ENCODE assay signal across 8 mouse cellular contexts in genomic region chr9:13826391-13826805, GRCm38 (mm10). TPM values are rescaled to one million over a fixed set of nuclear protein-coding genes. Genes with fewer than 3 reads are reported as not detected.
DNase-seq lines count a peak whose midpoint lies in the region; ATAC-seq lines count a peak whose summit lies in the region.

No protein-coding gene starts in this region.

- peak overlapping the region; percentile 61 for H3K4me3 ChIP-seq in embryonic facial prominence, embryonic 11.5 days (ENCODE audit: low read depth, low read length)
- peak overlapping the region; percentile 55 for H3K4me3 ChIP-seq in hindbrain, embryonic 16.5 days (ENCODE audit: low read length)
- H3K4me3 ChIP-seq in midbrain, embryonic 15.5 days: peak overlapping the region; percentile 79

- H3K27me3 ChIP-seq in embryonic facial prominence, embryonic 11.5 days (ENCODE audit: control insufficient read depth, insufficient read depth, low read length): no peaks in the 10 kb centered on the region
- H3K27me3 ChIP-seq in hindbrain, embryonic 16.5 days (replicated peaks; ENCODE audit: control insufficient read depth, insufficient read depth, low read length): no peaks in the 10 kb centered on the region
- no peaks in the 10 kb centered on the region for H3K27me3 ChIP-seq in midbrain, embryonic 15.5 days (replicated peaks)

- H3K4me1 ChIP-seq in embryonic facial prominence, embryonic 11.5 days (ENCODE audit: control insufficient read depth, insufficient read depth, low read length): peaks cover 2% of the 10 kb centered on the region; the same call in 1 of the 2 replicates
- H3K4me1 ChIP-seq in hindbrain, embryonic 16.5 days (ENCODE audit: control insufficient read depth, insufficient read depth, low read depth, low read length): peaks cover 19% of the 10 kb centered on the region
- H3K4me1 ChIP-seq in midbrain, embryonic 15.5 days: peaks cover 33% of the 10 kb centered on the region

- peak overlapping the region; percentile 42 for H3K4me2 ChIP-seq in embryonic facial prominence, embryonic 11.5 days (ENCODE audit: low read depth, low read length)
- peak overlapping the region; percentile 78 for H3K4me2 ChIP-seq in hindbrain, embryonic 16.5 days (ENCODE audit: low read length)
- H3K4me2 ChIP-seq in midbrain, embryonic 15.5 days: peak overlapping the region; percentile 73

- H3K36me3 ChIP-seq in embryonic facial prominence, embryonic 11.5 days (replicated peaks; ENCODE audit: control insufficient read depth, insufficient read depth, low read depth, low read length): peaks cover 3% of the 10 kb centered on the region
- H3K36me3 ChIP-seq in hindbrain, embryonic 16.5 days (ENCODE audit: control insufficient read depth, insufficient read depth, low read length): peaks cover 2% of the 10 kb centered on the region
- peaks cover 9% of the 10 kb centered on the region for H3K36me3 ChIP-seq in midbrain, embryonic 15.5 days (replicated peaks)

- H3K27ac ChIP-seq in embryonic facial prominence, embryonic 11.5 days (replicated peaks; ENCODE audit: low read depth, low read length): peak overlapping the region; percentile 92
- H3K27ac ChIP-seq in hindbrain, embryonic 16.5 days (ENCODE audit: low read depth, low read length): peak overlapping the region; percentile 97
- H3K27ac ChIP-seq in midbrain, embryonic 15.5 days: peak overlapping the region; percentile 96

- no peaks in the 10 kb centered on the region for H3K9me3 ChIP-seq in embryonic facial prominence, embryonic 11.5 days (replicated peaks; ENCODE audit: control insufficient read depth, low read length)
- no peaks in the 10 kb centered on the region for H3K9me3 ChIP-seq in hindbrain, embryonic 16.5 days (ENCODE audit: control insufficient read depth, low read length)
- H3K9me3 ChIP-seq in midbrain, embryonic 15.5 days: no peaks in the 10 kb centered on the region

- ATAC-seq in CD4-positive, CD25-positive, alpha-beta regulatory T cell, adult 4 months: peak; percentile 13
- peak; percentile 51 for ATAC-seq in embryonic facial prominence, embryonic 11.5 days (replicated peaks; ENCODE audit: insufficient number of reproducible peaks, low FRiP score, low TSS enrichment, low read depth)
- ATAC-seq in hindbrain, embryonic 16.5 days: no peak; the same call in 1 of the 2 replicates
- peak; percentile 14; the same call in 1 of the 2 replicates for ATAC-seq in midbrain, embryonic 15.5 days (replicated peaks)

- WGBS in embryonic facial prominence, embryonic 11.5 days: under 1% methylated on average over 31 of the region's 31 CpGs
- WGBS in hindbrain, embryonic 16.5 days: under 1% methylated on average over 31 of the region's 31 CpGs
- under 1% methylated on average over 31 of the region's 31 CpGs for WGBS in midbrain, embryonic 15.5 days

- H3K9ac ChIP-seq in embryonic facial prominence, embryonic 11.5 days (replicated peaks; ENCODE audit: low read length): peak overlapping the region; percentile 83
- peak overlapping the region; percentile 69 for H3K9ac ChIP-seq in hindbrain, embryonic 16.5 days (ENCODE audit: low read depth, low read length)
- H3K9ac ChIP-seq in midbrain, embryonic 15.5 days: peak overlapping the region; percentile 74

- peak; percentile 68 to 73 for DNase-seq in adrenal gland, postnatal 36 days
- no peak for DNase-seq in adrenal gland, adult 2 months
- peak; percentile 76 for DNase-seq in embryonic facial prominence, embryonic 11.5 days (ENCODE audit: low spot score)
- peak; percentile 76 for DNase-seq in liver
- peak; percentile 75 for DNase-seq in testis, postnatal 10 days (ENCODE audit: low spot score)

RNA-seq across cellular contexts. Expression of gene Cep57, which starts 0.5 kb away (rescaled TPM):
- 10 to 100 TPM; 14.8 to 19.9 TPM for total RNA-seq in adrenal gland, postnatal 36 days (2021)
- total RNA-seq in adrenal gland, adult 2 months (2021): 10 to 100 TPM; 15.5 to 16.5 TPM
- 3.3 and 4.9 TPM in 2 replicates for polyA plus RNA-seq in adrenal gland, adult 2 months (2012; rRNA removed)
- polyA plus RNA-seq in CD4-positive, CD25-positive, alpha-beta regulatory T cell, adult 4 months (2017; shearing (Covaris generic)): 10 to 100 TPM; 43.1 to 49.9 TPM
- 65.8 and 66.9 TPM in 2 replicates for polyA plus RNA-seq in embryonic facial prominence, embryonic 11.5 days (2014; fragmentation: Nextera tagmentation; extraction: Ambion mirVana)
- polyA plus RNA-seq in hindbrain, embryonic 16.5 days (2015; fragmentation: Nextera tagmentation; extraction: Ambion mirVana): 34.8 TPM in 2 replicates
- polyA plus RNA-seq in midbrain, embryonic 15.5 days (2015; fragmentation: Nextera tagmentation; extraction: Ambion mirVana): 34.1 and 36.5 TPM in 2 replicates

RNA-seq across cellular contexts. Expression of gene Fam76b, which starts 1.1 kb away (rescaled TPM):
- total RNA-seq in adrenal gland, postnatal 36 days (2021): 10 to 100 TPM; 18.9 to 19.2 TPM
- 10 to 100 TPM; 12.0 to 19.4 TPM for total RNA-seq in adrenal gland, adult 2 months (2021)
- 5.9 and 6.2 TPM in 2 replicates for polyA plus RNA-seq in adrenal gland, adult 2 months (2012; rRNA removed)
- polyA plus RNA-seq in CD4-positive, CD25-positive, alpha-beta regulatory T cell, adult 4 months (2017; shearing (Covaris generic)): 10 to 100 TPM; 13.9 to 17.8 TPM
- polyA plus RNA-seq in embryonic facial prominence, embryonic 11.5 days (2014; fragmentation: Nextera tagmentation; extraction: Ambion mirVana): 27.1 and 31.8 TPM in 2 replicates
- 14.8 and 15.3 TPM in 2 replicates for polyA plus RNA-seq in hindbrain, embryonic 16.5 days (2015; fragmentation: Nextera tagmentation; extraction: Ambion mirVana)
- polyA plus RNA-seq in midbrain, embryonic 15.5 days (2015; fragmentation: Nextera tagmentation; extraction: Ambion mirVana): 21.2 and 21.7 TPM in 2 replicates
